Mouse (Mus musculus) right cerebral cortex, postnatal 4 days (tissue): Measurements from ENCODE around the gene Kcnk4.

Experiments
- DNase-seq: peaks from one replicate; pipeline ENCODE4 v3.0.0-alpha.2; 2022

Gene Kcnk4

DNA sequence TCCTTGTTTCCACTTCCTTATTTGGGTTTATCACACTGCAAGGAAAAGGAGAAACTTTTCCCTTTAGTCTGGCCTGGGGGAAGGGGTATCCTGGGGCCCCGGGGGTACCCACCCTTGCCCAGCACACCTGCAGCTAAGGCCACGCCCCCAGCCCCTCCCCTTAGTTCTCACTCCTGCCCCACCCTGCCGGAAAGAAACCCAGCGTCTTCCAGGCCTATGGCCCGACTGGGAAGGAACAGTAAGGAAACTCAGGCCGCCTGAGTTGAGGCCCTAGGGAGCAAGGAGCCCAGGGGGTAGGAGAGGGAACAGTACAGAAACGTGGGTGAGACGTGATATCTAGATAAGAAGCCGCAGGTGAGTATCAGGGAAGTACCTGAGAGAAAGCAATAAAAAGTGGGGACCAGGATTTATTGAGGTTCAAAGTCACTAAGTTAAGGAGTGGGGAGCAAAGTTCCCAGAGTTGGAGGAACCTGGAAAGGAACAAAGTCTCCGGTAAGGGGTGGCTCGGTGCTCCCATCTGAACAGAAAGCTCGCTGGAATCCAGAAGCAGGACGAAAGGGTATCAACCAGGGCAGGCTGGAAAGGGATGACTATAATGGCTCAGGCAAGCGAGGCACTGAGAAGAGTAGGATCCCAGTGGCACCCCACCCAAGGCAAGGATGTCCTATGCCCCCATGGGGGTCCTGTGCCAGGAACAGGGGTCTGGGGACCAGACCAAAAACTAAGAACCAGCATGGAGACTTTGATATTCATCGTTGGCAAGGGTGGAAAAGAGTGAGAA, 34.4 kb upstream of the Kcnk4 start:
- DNase-seq: no peak

DNA sequence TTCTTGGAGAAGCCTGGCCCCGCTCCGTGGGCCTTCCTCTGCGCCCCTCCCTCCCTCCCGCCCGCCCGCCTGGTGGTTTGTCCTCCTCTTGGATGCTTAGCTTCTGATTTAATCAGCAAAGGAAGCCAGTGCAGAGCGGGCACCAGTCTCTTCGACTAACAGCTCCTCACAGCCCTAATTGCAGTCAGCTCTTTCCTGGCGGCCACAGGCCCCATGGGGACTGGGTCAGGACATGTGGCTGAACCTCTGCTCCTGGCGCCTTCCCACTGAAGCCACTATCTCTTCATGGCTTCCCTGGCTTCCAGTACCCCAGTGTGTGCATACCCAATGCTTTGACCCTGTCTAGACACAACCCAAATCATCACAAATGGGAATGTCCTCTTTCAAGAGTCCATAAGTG, 22.1 kb upstream of the Kcnk4 start:
- DNase-seq: no peak

DNA sequence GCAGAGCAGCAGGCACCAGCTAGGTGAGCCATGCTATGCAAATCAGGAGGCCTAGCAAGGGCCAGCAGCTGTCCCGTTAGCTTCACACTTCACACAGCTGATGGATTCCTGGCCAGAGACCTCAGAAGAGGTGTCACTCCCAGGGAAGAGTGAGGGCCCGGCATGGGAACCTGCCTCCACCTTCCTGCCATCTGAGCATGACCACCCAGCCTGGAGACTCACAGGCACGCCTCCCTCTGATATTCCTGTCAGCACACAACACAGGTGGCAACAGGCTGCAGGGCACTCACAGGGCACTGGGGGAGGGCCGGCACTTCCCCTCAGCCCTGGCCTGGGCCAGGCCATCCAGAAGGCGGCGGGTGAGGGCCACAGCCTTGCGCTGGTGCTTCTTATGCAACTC, 21.1 kb upstream of the Kcnk4 start:
- DNase-seq: no peak

DNA sequence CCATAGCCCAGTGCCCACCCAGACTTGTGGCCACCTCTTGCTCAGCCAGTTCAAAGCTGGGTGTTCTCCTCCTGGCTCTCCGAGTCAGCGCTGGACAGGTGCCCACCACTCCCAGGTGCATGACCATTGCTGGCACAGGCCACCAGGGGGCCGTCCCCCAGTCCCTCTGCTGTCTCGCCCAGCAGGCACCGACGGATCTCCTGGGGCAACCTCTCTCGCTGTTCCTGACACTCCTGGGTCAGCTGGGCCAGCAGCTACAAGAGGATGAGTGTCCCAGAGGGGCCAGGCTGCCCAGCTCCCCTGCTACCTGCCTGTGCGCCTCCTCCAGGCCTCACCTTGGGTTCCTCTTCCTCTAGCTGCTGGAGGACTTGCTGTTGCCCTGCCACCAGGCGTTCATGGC, 19.7 kb upstream of the Kcnk4 start:
- no peak for DNase-seq

DNA sequence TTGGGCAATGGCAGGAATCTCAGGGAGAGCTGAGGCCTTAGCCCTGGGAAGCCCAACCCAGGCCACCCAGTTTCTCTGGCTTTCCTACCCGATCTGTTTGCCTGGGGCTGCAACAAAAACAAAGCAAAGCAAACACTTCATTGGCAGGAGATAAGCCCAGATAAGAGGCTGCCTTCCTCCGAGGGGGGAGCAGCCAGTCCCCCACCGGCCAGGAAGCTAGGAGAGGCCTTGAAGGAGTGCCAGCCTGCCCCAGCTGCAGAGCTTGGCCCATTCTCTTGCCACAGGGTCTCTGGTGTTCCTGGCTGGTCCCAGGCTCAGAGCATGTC, 18.4 kb upstream of the Kcnk4 start:
- DNase-seq: no peak

DNA sequence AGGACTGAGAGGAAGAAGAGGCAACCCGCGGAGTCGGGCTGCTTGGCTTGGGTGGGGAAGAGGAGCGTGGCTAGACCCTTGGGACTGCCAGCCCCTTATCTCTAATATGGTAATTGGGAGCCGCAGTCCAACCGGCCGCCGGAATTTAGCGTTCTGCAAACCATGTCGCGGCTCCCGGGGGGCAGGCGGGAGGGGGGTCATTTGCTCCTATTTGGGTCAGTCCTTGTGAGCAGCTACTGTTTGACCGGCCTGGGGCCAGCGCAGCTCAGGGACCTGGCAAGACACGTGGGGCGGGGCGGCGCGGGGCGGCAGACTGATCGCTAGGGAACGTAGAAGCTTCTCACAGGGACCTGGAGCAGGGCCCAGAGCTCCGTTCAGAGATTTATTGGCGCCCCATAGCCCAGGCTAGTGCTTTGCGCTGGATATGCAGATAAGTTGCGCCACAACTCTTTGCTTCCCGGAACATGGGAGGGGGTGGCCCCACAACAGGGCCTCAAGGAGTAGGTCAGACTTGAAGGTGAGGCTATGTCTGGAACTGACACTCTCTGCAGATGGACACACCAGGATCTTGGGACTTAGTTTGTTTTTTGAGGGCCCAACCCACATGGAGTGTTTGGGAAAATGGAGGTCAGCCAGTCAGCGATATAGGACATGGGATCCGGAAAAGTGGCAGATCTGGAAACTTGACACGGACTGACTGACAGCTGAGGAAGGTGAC, 17.8 kb upstream of the Kcnk4 start:
- peak; percentile 67 for DNase-seq

DNA sequence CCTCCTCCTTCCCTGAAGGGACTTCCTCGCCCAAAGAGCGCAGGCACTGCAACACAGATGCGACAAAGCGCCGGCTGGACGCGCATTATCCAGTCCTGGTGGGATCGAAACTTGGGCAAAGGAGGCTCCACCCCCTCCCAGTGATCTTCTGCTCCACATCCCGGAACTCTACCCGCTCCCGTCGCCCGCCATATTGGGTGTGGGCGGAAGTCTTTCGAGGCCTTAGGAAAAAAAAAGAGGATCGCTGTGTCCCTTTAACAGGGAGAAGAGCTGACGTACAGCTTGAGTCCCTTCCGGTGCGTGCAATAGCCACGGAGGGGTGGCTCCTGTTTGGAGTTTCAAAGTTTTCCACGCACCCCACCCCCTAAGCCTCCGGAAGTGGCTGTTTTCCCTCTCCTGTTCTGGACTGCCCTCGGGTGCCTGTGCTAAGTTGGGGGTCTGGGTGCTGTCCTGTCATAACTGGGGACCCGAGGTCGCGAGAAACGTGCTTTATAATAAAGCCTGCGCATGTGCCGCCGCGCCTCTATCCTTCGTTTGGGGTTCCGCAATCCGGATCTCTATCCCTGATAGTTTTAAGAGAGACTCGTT, 17.2 kb upstream of the Kcnk4 start:
- peak; percentile 82 for DNase-seq

DNA sequence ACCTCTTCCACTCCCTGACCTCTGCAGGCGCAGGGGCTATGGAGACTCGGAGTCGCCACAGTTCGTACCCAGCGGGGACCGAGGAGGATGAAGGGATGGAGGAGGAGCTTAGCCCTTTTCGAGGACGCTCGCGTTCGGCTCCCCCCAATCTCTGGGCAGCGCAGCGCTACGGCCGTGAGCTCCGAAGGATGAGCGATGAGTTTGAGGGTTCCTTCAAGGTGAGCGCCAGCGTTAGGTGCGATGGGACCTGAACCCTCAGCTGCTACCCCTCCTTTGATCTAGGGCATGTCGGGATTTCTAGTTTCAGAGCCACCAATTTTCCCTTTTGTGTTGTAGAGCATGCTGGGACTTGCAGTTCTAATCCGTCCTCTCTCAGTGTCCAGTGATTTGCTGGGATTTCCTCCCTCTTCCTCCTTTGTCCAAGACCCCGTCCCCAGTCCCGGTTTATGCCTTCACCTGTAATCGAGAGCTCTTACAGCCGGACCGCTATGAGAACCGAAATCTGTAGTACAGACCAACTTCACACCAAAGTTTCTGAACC, 16.4 kb upstream of the Kcnk4 start:
- peak; percentile 52 for DNase-seq

DNA sequence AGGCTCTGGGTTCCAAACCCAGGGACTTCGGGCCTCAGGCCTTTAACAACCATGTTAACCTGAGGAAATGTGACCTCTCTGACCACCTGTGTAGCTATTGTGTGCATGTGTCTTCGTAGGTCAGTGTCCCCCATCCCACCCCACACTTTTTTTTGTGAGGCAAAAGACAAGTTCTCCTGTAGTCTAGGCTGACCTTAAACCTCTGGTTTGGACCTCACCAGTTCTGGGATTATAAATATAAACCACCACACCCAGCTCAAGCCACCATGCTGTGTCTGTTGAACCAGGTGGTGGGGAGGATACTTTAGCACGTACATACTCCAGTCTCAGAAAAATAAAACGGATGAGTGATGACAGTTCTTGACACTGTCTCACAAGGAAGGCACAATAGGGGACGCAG, 15.6 kb upstream of the Kcnk4 start:
- no peak for DNase-seq

DNA sequence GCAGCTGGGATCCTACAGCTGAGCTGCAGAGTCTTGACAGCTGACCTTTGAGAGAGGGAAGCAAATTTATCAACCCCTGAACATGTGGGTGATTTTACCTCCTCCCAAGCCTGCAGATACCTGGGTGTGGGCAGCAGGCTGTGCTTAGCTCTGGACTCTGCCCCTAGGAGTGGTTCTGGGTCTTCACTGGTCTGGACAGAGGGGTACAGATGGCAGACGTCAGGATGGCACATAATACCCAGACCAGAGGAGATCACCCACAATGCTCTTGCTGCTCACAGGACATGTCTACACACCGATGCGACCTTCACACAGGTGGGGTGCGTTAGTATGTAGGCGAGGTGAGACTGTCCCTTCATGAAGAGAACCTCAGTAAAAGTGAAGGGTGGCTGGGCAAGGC, 15.2 kb upstream of the Kcnk4 start:
- no peak for DNase-seq

DNA sequence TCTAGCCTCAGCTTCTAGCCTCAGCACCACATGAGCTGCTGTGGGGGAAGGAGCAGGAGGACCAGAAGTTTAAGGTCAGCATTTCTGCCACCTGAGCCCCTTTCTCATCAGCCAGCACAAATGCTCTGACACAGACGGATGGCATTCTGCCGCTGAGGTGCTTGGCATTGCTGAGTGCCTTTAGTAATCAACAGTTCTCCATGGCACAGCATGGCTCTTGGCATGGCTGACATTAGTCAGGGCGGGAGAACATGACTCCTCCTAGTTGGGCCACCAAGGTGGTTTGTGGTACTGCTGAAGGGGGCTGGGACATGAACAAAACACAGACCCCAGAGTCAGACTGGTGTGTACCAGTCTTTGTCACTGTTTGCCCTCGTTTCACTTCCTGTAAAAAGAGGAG, 13.9 kb upstream of the Kcnk4 start:
- no peak for DNase-seq

DNA sequence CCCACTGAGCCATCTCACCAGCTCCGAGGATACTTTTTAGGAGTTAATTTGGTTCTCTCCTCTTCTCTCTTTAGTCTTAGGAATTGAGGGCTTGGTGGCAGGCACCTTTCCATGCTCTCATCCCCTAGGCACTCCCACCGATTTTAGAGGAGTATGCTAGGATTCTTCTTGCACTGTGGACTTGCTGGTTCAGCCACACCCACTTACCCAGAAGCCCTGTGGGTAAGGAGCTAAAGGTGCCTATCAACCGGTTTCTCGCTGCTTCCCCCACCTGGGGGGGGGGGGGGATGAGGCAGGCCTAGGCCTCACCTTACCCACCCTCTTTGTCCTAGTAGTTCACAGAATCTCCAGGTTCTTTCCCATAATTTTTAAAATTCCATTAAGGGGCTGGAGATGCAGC, 13.4 kb upstream of the Kcnk4 start:
- DNase-seq: no peak

DNA sequence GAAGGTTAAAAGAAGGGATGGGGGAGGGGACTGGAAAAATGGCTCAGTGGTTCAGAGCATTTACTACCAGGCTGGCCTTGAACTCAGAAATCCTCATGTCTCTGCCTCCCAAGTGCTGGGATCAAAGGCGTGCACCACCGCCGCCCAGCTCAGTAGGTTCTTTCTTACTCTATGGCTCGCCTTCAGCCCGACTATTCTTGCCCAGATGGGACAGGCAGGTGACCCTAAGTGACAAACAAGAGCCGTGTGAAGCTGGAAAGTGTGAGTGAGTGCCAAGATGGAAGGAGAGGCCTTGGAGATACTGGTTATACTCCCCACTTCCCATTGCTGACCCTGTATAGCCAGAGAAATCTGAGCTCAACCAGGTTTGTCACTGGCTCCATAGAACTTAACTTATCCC, 9.4 kb upstream of the Kcnk4 start:
- no peak for DNase-seq

DNA sequence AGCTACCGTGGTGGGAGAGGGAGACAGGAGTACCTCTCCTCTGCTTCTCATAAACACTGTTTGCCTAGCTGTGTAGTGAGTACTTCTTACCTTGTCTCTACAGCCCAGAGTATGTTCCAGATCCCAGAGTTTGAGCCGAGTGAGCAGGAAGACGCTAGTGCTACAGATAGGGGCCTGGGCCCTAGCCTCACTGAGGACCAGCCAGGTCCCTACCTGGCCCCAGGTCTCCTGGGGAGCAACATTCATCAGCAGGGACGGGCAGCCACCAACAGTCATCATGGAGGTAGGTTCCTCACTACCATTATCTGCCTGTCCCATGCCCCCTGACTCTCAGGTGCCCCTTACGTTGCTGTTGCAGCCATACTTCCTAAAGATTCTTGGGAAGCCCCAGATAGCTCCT, 8.4 kb upstream of the Kcnk4 start:
- no peak for DNase-seq

DNA sequence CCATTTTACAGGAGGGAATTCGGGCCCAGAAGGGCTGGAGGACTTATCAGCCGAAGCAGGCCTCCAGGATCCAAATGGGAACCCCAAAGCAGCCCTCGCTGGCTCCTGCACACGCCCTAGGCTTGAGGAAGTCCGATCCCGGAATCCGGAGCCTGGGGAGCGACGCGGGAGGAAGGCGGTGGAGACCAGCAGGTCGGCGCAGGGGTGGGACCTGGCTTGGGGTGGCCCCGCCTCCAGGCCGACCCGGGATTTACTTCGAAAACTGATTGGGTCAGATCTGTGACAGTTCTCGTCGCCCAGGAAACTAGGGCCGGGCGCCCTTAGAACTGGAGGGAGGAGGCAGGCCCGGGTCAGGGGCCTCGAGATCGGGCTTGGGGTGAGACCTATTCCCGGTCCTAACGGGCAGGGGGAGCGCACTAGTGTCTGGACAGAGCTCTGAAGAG, 8.0 kb upstream of the Kcnk4 start, which contains the start of gene Gpr137:
Gpr137 (minus strand) TSS at position 232 of the 443 bp plus-strand sequence.
- DNase-seq: peak; percentile 80

DNA sequence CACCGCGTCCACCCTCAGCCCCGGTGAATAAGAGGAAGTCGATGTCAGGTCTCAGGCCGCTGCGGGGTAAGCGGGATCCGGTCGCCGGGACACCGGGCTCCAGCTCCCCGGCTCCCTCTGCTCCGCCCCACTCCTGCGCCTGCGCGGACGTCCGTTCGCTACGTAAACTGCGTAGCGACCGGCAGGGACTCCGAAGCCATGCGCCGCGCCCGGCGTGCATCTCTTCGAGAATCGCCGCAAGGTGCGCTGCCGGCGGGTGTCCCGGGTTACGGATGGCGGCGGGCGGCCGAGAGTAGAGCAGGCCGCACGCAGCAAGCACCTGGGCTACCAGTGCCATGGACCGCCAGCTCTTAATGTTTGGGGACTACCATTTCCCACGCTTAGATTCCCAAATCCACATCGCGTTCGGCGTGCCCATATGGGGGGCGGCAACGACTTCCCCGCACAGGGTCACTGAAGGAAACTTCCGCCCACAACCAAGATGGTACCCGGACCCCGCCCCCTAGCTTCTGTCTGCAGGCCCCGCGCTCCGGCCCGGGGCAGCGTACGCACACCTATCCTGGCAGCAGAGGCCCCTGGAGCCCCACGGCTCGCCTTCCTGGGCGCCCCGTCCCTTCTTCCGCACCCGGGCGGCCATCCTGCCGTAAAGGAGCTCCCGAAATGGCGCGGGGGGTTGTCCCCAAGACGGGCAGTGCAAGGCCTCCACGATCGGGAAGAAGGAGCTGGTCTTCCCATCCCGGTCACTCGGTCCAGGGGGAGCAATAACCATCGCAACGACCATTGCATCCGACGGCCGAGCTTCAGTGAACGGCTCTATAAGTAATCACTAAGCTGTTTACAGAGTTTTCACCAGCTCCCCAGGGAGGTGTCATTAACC, 7.3 kb upstream of the Kcnk4 start, which contains the start of gene Bad:
Bad (plus strand) TSS at position 490 of the 877 bp plus-strand sequence.
- DNase-seq: peak; percentile 98

DNA sequence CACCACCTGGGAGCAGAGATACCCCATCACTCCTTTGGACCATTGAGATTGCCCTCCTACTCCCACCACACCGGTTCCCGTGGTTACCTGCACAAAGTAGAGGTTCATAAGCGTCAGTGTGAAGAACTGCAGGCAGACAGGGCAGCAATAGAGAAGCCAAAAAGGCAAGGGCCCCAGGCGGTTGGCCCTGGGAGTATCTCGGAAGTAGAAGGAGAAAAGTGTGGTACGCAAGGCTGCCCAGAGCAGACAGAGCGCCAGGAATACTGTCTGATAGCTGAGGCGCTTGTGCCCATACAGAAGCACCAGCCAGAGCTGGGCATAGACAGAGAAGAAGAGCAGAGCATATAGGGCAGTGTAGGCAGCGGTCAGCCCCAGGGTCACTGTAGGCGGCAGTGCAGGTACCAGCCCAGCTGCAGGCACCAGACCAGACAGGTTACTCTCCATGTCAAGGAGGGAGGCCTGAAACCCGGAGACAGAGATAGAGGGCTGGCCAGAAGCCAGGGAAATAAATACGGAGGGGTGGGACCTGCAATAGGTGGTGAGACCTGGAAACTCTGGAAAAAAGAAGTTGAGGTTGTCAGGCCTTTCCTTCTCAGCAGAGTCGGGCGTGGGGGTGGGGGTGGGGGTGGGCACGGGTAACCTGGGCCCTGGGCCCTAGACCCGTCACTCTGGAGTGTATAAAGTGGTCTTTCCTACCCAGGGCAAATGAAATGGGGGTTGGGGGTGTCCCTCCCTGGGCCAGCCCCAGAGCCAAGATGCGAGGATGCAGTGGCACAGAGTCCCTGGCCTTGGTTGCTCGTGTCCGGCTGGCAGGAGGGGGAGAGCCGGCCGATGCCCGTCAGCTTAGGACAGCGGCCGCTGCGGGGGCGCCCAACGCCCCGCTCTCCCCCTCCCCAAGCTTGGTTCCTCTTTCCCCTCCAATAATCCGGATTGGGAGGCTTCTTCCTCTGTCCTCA, 6.4 kb upstream of the Kcnk4 start:
- DNase-seq: no peak

DNA sequence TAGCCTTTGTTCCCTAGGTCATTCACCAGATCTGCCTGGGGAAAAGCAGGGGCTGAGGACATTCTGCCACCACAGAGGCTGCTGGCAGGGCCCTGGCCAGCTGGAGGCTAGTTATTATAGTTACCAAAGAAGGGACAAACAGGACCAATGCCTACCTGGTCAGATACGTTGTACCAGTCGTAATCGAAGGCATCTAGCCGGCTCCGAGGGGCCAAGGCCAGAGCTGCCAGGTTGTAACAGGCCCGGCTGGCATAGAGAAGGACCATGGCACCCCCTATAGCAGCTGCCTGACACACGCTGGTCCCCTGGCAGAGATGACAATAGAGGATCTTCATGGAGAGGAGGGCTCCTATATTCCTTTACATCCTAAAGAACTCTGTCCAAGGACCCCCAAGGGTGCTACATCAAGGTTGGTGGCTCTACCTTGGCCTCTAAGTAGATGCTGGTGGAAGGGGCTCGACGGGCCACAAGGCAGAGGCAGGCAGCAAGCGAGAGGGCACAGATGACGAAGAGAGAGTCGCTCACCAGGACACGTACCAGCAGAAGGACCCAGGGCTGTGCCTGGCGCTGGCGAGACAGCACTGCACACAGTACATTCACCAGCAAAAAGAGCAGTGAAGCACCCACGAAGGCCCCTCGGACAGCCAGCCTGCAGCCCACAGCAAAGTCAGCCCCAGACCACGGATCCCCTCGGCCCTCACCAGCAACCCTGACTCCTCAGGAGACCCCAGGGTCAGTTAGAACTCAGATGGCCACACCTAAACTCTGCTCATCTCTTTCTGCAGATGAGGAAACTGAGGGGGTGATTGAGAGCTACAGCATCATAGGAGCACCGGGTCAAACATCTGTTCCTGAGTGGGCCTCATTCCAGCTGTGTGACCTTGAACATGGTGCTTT, 5.0 kb upstream of the Kcnk4 start:
- DNase-seq: no peak

DNA sequence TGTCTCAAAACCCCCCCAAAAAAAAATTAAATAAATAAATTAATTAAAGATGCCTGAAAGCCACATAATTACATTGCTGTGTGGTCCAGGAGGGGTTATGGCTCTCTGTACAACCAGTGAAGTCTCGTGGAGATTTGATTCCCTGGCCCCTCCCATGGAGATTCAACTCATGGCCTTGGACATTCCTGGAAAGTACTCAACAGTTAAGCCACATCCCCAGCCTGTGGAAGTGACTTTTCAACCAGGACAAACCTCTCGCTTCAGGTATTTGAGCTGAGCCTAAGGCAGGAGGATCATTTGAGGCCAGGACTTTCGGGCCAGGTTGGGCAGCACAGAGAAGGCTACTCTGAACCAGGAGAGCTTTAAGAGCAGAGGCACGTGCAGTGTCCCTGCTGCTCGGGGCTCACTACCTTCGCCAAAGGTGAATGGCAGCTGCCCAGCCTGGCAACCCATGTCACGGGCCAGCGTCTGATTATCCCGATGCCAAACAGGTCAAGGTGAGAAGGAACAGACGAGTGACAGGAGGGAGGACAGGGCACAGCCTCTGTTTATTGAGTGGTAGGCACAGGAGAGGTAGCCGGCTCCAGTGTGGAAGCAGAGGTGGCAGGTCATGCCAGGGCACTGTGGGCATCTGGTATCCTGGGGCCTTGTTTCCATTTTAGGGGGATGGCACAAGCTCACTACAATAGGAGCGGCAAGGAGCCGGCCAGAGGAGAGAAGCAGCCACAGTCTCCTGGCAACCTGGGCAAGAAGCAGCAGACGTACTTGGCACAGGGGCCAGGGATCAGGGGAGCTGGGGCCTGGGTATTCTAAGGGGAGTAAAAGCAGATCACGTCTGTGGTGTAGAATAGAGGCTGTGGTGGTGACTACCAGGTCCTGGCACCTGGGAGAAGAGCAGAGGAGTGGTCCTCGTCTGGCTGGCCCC, 3.5 kb upstream of the Kcnk4 start:
- no peak for DNase-seq
